Mouse (Mus musculus) layer of hippocampus, adult 9-11 months (tissue): Measurements from ENCODE around the gene Zfp740.
"Not testable (repeated sequence)": the region's sequence is repeated elsewhere in the genome, so short reads cannot be mapped to it uniquely, and the experiment has no call there.

ENCODE experiments used
- DNase-seq: peaks from one replicate; pipeline ENCODE4 v3.0.0; 2022

Gene Zfp740

GRCm38 (mm10) chr15:102202971-102203834, at the start of gene Zfp740:
TSS of gene Zfp740 (plus strand) at chr15:102203249.
- DNase-seq: peak; percentile 97

GRCm38 (mm10) chr15:102155006-102155405, 48.0 kb upstream of the Zfp740 start:
- DNase-seq: not testable (repeated sequence)

GRCm38 (mm10) chr15:102156836-102157235, 46.2 kb upstream of the Zfp740 start:
- DNase-seq: no peak

- DNase-seq: no peak
Measured at GRCm38 (mm10) chr15:102160415-102161060, 42.5 kb upstream of the Zfp740 start.

- DNase-seq: no peak
Measured at GRCm38 (mm10) chr15:102163900-102164693, 39.0 kb upstream of the Zfp740 start.

GRCm38 (mm10) chr15:102165468-102166100, 37.5 kb upstream of the Zfp740 start:
- DNase-seq: no peak

- DNase-seq: no peak
Measured at GRCm38 (mm10) chr15:102167620-102168021, 35.4 kb upstream of the Zfp740 start.

- no peak for DNase-seq
Measured at GRCm38 (mm10) chr15:102169064-102169463, 34.0 kb upstream of the Zfp740 start.

GRCm38 (mm10) chr15:102173581-102173980, 29.5 kb upstream of the Zfp740 start:
- no peak for DNase-seq

- DNase-seq: no peak
Measured at GRCm38 (mm10) chr15:102175736-102176319, 27.2 kb upstream of the Zfp740 start.

- no peak for DNase-seq
Measured at GRCm38 (mm10) chr15:102176571-102177316, 26.3 kb upstream of the Zfp740 start.

GRCm38 (mm10) chr15:102177417-102177816, 25.6 kb upstream of the Zfp740 start:
- DNase-seq: no peak

GRCm38 (mm10) chr15:102178279-102178678, 24.8 kb upstream of the Zfp740 start:
- peak; percentile 62 for DNase-seq

- DNase-seq: no peak
Measured at GRCm38 (mm10) chr15:102179106-102179505, 23.9 kb upstream of the Zfp740 start.

- no peak for DNase-seq
Measured at GRCm38 (mm10) chr15:102179924-102180323, 23.1 kb upstream of the Zfp740 start.

GRCm38 (mm10) chr15:102183076-102183475, 20.0 kb upstream of the Zfp740 start:
- no peak for DNase-seq

- DNase-seq: no peak
Measured at GRCm38 (mm10) chr15:102186239-102186638, 16.8 kb upstream of the Zfp740 start.

- no peak for DNase-seq
Measured at GRCm38 (mm10) chr15:102188096-102188495, 15.0 kb upstream of the Zfp740 start.

- no peak for DNase-seq
Measured at GRCm38 (mm10) chr15:102188883-102189282, 14.2 kb upstream of the Zfp740 start.

GRCm38 (mm10) chr15:102191699-102192098, 11.3 kb upstream of the Zfp740 start:
- no peak for DNase-seq

- no peak for DNase-seq
Measured at GRCm38 (mm10) chr15:102192271-102192812, 10.7 kb upstream of the Zfp740 start.
